Mouse (Mus musculus): ENCODE measurements around the gene Trmt10a. TPM values are rescaled to one million over a fixed set of nuclear protein-coding genes. Genes with fewer than 3 reads are reported as not detected.

Gene Trmt10a
- total and polyA plus RNA-seq, 2 experiments = 1.0 to 3.8 TPM

DNA sequence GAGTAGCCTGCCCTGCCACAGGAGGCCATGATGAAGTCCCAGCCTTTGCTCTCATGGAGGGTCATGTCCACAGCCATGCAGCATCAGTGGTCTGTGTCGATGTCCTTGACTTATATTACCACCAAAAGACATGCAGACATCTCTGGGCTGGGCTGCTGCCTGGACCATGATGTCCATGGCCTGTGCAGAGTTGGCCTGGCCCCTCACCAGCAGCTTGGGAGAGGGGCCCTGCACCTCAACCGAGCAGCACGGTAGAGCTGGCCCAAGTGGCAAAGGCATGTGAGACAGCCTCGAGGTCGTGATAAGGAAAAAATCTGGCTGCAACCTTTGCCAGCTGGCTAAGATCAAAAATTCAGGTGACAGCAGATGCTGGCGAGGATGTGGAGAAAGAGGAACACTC is 3.6 kb upstream of the Trmt10a start:
- 62% methylated on average over 6 of the region's 6 CpGs for WGBS

DNA sequence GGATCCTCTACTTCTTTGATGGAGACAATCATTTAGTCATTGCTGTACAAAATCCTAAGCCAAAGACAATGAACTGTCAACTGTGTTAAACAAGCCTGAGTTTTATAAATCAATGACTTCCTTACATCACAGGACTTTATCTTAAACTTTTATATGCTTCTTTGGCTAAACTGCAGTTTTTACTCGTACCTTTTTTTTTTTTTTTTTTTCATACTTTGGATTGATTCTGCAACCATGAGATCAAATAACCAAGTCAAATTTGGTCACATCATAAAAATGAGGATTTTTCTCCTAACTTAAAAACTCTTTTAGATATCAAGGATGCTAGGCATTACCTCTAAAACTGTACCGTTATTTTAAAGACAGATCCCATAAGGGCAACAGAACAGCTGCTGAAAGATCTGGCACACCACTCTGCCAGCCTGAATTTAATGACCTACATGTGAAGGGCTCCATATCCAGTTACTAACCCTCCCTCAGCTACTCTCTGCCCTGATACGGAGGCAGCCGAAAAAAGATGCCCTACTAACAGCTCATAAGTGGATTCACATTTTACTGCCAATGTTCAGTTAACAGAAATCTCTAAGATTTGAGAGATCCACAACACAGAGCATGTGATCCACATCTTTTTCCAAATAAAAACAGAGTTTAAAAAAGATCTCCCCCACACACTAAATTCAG is 1.1 kb upstream of the Trmt10a start:
- Histone ChIP-seq H3K4me3 (ENCODE audit: insufficient read depth, low read depth, low read length) (peak overlapping the region; percentile 20; the same call in 1 of the 2 replicates), H3K79me2 (ENCODE audit: control insufficient read depth, insufficient read depth, low read length) (no peaks in the 10 kb centered on the region), H3K9ac (ENCODE audit: low read depth, low read length) (peak overlapping the region; percentile 43; the same call in 1 of the 2 replicates), H3K27ac (replicated peaks; ENCODE audit: insufficient read depth, low read depth, low read length) (peak overlapping the region; percentile 64), H3K27me3 (ENCODE audit: control insufficient read depth, insufficient read depth, low read length) (no peaks in the 10 kb centered on the region), H3K36me3 (ENCODE audit: control insufficient read depth, insufficient read depth, low read length) (no peaks in the 10 kb centered on the region), H3K4me1 (ENCODE audit: control insufficient read depth, insufficient read depth, low read length) (peaks cover 3% of the 10 kb centered on the region)
- 25% methylated on average over 4 of the region's 4 CpGs for WGBS
- peak; percentile 26 for DNase-seq (ENCODE audit: extremely low read depth, low read depth, low spot score)
- TF ChIP-seq CTCF (IDR thresholded peaks at IDR 0.05; ENCODE audit: low read depth, low read length) (no peak), POLR2A (IDR thresholded peaks at IDR 0.05; ENCODE audit: extremely low read depth, insufficient read depth, low read length) (no peak)

More for the DNA sequence above, 3.6 kb upstream of the Trmt10a start:
- no peak for DNase-seq (ENCODE audit: extremely low read depth, low read depth, low spot score)
- H3K27ac ChIP-seq (replicated peaks; ENCODE audit: insufficient read depth, low read depth, low read length) = no peak overlapping the region
- peaks cover 3% of the 10 kb centered on the region for H3K4me1 ChIP-seq (ENCODE audit: control insufficient read depth, insufficient read depth, low read length)
- H3K36me3 ChIP-seq (ENCODE audit: control insufficient read depth, insufficient read depth, low read length) = no peaks in the 10 kb centered on the region
- no peak overlapping the region for H3K9ac ChIP-seq (ENCODE audit: low read depth, low read length)
- no peak for TF ChIP-seq POLR2A (IDR thresholded peaks at IDR 0.05; ENCODE audit: extremely low read depth, insufficient read depth, low read length)
- no peak for TF ChIP-seq CTCF (IDR thresholded peaks at IDR 0.05; ENCODE audit: low read depth, low read length)
- no peaks in the 10 kb centered on the region for H3K79me2 ChIP-seq (ENCODE audit: control insufficient read depth, insufficient read depth, low read length)
- no peak overlapping the region for H3K4me3 ChIP-seq (ENCODE audit: insufficient read depth, low read depth, low read length)
- H3K27me3 ChIP-seq (ENCODE audit: control insufficient read depth, insufficient read depth, low read length) = no peaks in the 10 kb centered on the region

- WGBS = under 1% methylated on average over 12 of the region's 12 CpGs
- Histone ChIP-seq H3K27me3 (ENCODE audit: control insufficient read depth, insufficient read depth, low read length) (no peaks in the 10 kb centered on the region), H3K9ac (ENCODE audit: low read depth, low read length) (peak overlapping the region; percentile 53), H3K36me3 (ENCODE audit: control insufficient read depth, insufficient read depth, low read length) (no peaks in the 10 kb centered on the region), H3K79me2 (ENCODE audit: control insufficient read depth, insufficient read depth, low read length) (no peaks in the 10 kb centered on the region), H3K27ac (replicated peaks; ENCODE audit: insufficient read depth, low read depth, low read length) (peak overlapping the region; percentile 65), H3K4me1 (ENCODE audit: control insufficient read depth, insufficient read depth, low read length) (peaks cover 3% of the 10 kb centered on the region), H3K4me3 (ENCODE audit: insufficient read depth, low read depth, low read length) (peak overlapping the region; percentile 84)
- TF ChIP-seq CTCF (IDR thresholded peaks at IDR 0.05; ENCODE audit: low read depth, low read length) (no peak), POLR2A (IDR thresholded peaks at IDR 0.05; ENCODE audit: extremely low read depth, insufficient read depth, low read length) (no peak)
- no peak for DNase-seq (ENCODE audit: extremely low read depth, low read depth, low spot score)
These were observed 424 bp upstream of the Trmt10a start for GRCm38 (mm10) chr3:138142733-138143314.

DNA sequence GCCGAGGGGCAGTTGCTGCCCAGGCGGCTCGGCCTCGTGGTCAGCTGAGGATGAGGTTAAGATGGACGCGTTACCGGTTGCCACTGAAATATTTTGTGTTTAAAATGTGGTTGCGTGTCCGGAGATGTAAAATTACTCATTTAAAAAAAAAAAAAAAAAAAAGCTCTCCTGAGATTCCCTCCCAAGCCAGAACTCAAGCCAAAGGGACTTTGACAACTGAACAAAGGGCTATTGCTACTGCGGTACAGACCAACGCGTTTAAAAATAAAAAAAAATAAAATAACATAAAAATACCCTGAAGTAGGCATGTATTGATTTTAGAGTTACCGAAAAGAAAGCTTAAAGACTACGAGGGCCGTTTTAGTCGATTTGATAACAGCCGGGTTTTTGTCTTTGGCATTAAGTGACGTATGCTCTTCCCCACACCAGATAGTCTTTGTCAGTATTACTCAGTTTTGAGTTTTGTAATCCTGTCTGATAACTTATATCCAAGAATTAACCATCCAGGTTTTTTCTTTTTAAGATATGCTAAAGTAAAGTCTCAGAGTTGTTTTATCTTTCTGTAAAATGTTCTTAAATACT is 903 bp downstream of the Trmt10a start:
- Histone ChIP-seq H3K27me3 (ENCODE audit: control insufficient read depth, insufficient read depth, low read length) (no peaks in the 10 kb centered on the region), H3K4me1 (ENCODE audit: control insufficient read depth, insufficient read depth, low read length) (peaks cover 3% of the 10 kb centered on the region), H3K79me2 (ENCODE audit: control insufficient read depth, insufficient read depth, low read length) (no peaks in the 10 kb centered on the region), H3K27ac (replicated peaks; ENCODE audit: insufficient read depth, low read depth, low read length) (peak overlapping the region; percentile 93), H3K9ac (ENCODE audit: low read depth, low read length) (peak overlapping the region; percentile 87), H3K4me3 (ENCODE audit: insufficient read depth, low read depth, low read length) (peak overlapping the region; percentile 88), H3K36me3 (ENCODE audit: control insufficient read depth, insufficient read depth, low read length) (no peaks in the 10 kb centered on the region)
- TF ChIP-seq CTCF (IDR thresholded peaks at IDR 0.05; ENCODE audit: low read depth, low read length) (no peak), POLR2A (IDR thresholded peaks at IDR 0.05; ENCODE audit: extremely low read depth, insufficient read depth, low read length) (no peak)
- under 1% methylated on average over 18 of the region's 18 CpGs for WGBS
- DNase-seq (ENCODE audit: extremely low read depth, low read depth, low spot score) = peak; percentile 68

DNA sequence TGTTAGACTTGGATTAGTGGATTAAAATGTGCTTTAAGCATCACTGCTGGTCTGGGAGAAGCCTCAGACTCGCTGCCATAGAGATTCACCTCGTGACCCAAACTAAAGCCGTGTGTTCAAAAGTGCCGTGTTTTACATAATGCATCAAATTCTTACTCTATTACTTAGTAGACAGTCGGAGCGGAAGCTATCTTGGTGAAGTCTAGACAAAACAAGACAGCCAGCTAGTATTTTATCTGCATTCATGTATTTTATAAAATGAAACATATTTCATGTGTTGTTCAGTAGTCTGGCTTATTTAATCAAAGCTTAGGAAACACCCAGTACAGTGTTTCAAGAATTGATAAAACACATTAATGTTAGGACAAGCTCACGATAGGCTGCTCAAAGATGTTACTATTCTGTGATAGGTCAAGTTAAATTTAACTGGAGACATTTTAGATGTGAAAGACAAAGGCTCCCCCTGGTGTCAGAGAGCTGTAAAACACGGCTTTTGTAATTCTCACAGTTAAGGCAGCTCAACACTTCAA is 1.5 kb downstream of the Trmt10a start, which contains the start of gene Mttp:
Mttp (minus strand) TSS at position 327 of the 530 bp plus-strand sequence.
- under 1% methylated on average over 8 of the region's 8 CpGs for WGBS

More for the DNA sequence above, 1.5 kb downstream of the Trmt10a start, which contains the start of gene Mttp:
- Histone ChIP-seq H3K4me3 (ENCODE audit: insufficient read depth, low read depth, low read length) (peak within 1 kb of the TSS; percentile 88), H3K27ac (replicated peaks; ENCODE audit: insufficient read depth, low read depth, low read length) (peak within 1 kb of the TSS; percentile 93), H3K36me3 (ENCODE audit: control insufficient read depth, insufficient read depth, low read length) (no peaks in the 10 kb centered on the region), H3K27me3 (ENCODE audit: control insufficient read depth, insufficient read depth, low read length) (no peaks in the 10 kb centered on the region), H3K79me2 (ENCODE audit: control insufficient read depth, insufficient read depth, low read length) (no peaks in the 10 kb centered on the region), H3K9ac (ENCODE audit: low read depth, low read length) (peak within 1 kb of the TSS; percentile 87), H3K4me1 (ENCODE audit: control insufficient read depth, insufficient read depth, low read length) (peaks cover 3% of the 10 kb centered on the region)
- DNase-seq (ENCODE audit: extremely low read depth, low read depth, low spot score) = peak; percentile 83
- TF ChIP-seq CTCF (IDR thresholded peaks at IDR 0.05; ENCODE audit: low read depth, low read length) (peak; percentile 53), POLR2A (IDR thresholded peaks at IDR 0.05; ENCODE audit: extremely low read depth, insufficient read depth, low read length) (no peak)

All from liver, adult 2 months (tissue).